Mouse (Mus musculus) T-cell, adult 2 months (primary cell): ENCODE results near the gene 4930524J08Rik.

Experiments used
- DNase-seq: peaks from one replicate; pipeline ENCODE4 v3.0.0; 2022; ENCODE audit warnings: low spot score

Gene 4930524J08Rik

GRCm38 (mm10) chr5:99978699-99979442 is at the start of gene 4930524J08Rik, which contains the start of gene Hnrnpd:
TSS of gene 4930524J08Rik (plus strand) at chr5:99979061.
TSS of gene Hnrnpd (minus strand) at chr5:99978938.
- peak; percentile 88 for DNase-seq

- DNase-seq = no peak
These were observed 47.0 kb upstream of the 4930524J08Rik start for GRCm38 (mm10) chr5:99931910-99932309.

- DNase-seq = no peak
These were observed 39.4 kb upstream of the 4930524J08Rik start for GRCm38 (mm10) chr5:99939440-99939839.

GRCm38 (mm10) chr5:99941273-99941672 is 37.6 kb upstream of the 4930524J08Rik start:
- DNase-seq = no peak

- DNase-seq = no peak
These were observed 36.9 kb upstream of the 4930524J08Rik start for GRCm38 (mm10) chr5:99941776-99942502.

- DNase-seq = no peak
These were observed 26.3 kb upstream of the 4930524J08Rik start for GRCm38 (mm10) chr5:99952513-99952912.

- no peak for DNase-seq
These were observed 25.0 kb upstream of the 4930524J08Rik start for GRCm38 (mm10) chr5:99953883-99954282.

- DNase-seq = no peak
These were observed 20.2 kb upstream of the 4930524J08Rik start for GRCm38 (mm10) chr5:99958666-99959065.

- DNase-seq = no peak
These were observed 19.5 kb upstream of the 4930524J08Rik start for GRCm38 (mm10) chr5:99959236-99959936.

GRCm38 (mm10) chr5:99959960-99960359 is 18.9 kb upstream of the 4930524J08Rik start:
- no peak for DNase-seq

GRCm38 (mm10) chr5:99973941-99974340 is 4.9 kb upstream of the 4930524J08Rik start:
- peak; percentile 26 for DNase-seq

- DNase-seq = no peak
These were observed 3.8 kb upstream of the 4930524J08Rik start for GRCm38 (mm10) chr5:99975061-99975460.

GRCm38 (mm10) chr5:99975776-99976175 is 3.1 kb upstream of the 4930524J08Rik start:
- no peak for DNase-seq

- no peak for DNase-seq
These were observed 2.4 kb upstream of the 4930524J08Rik start for GRCm38 (mm10) chr5:99976334-99976955.

- DNase-seq = peak; percentile 57
These were observed 1.2 kb upstream of the 4930524J08Rik start for GRCm38 (mm10) chr5:99977516-99978301.

GRCm38 (mm10) chr5:99983452-99984061 is 4.7 kb downstream of the 4930524J08Rik start:
- no peak for DNase-seq

GRCm38 (mm10) chr5:99994166-99994565 is 15.3 kb downstream of the 4930524J08Rik start:
- no peak for DNase-seq

GRCm38 (mm10) chr5:99994680-99995079 is 15.8 kb downstream of the 4930524J08Rik start:
- no peak for DNase-seq

GRCm38 (mm10) chr5:100000048-100000447 is 21.2 kb downstream of the 4930524J08Rik start:
- no peak for DNase-seq

GRCm38 (mm10) chr5:100000500-100000899 is 21.6 kb downstream of the 4930524J08Rik start:
- DNase-seq = no peak

- no peak for DNase-seq
These were observed 25.0 kb downstream of the 4930524J08Rik start for GRCm38 (mm10) chr5:100003895-100004294.
